Mouse (Mus musculus): ENCODE data around the gene Cyp26a1.

Gene Cyp26a1

DNA sequence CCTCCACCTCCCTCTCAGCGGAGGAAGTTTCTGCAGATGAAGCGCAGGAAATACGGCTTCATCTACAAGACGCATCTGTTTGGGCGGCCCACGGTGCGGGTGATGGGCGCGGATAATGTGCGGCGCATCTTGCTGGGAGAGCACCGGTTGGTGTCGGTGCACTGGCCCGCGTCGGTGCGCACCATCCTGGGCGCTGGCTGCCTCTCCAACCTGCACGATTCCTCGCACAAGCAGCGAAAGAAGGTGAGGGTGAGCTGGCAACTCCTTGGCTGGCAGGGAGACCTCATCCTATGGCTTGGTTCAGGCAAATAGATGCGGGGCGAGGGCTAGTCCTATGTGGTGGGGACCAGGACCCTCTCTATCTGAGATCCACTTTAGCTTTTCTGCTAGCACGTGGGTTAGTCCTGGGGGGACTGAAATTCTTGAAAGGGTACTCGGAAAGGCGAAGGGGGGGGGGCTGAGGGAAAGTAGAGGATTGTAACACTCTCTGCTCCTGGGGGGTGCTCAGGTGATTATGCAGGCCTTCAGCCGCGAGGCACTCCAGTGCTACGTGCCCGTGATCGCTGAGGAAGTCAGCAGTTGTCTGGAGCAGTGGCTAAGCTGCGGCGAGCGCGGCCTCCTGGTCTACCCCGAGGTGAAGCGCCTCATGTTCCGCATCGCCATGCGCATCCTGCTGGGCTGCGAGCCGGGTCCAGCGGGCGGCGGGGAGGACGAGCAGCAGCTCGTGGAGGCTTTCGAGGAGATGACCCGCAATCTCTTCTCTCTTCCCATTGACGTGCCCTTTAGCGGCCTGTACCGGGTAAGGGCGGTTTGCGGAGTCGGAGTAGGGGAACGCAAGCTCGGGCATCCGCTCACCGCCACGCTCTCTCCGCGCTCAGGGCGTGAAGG, 919 bp downstream of the Cyp26a1 start:
- DNase-seq (ENCODE audit: low read depth): no peak

DNA sequence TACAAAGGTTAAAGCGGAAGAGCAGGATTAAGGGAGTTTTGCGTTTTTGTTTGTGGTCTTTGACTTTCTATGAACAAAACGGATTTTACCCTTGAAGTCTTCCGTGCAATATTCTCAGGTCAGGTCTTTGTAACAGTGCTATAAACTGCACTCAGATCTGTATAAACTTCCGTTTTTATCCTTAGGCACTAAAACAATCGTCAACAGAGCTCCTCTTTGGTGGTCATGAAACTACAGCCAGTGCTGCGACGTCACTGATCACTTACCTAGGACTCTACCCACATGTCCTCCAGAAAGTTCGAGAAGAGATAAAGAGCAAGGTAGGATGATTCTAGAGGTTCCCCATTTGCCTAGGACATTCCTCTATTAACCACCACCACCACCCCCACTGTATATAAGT, 2.1 kb downstream of the Cyp26a1 start:
- DNase-seq (ENCODE audit: low read depth): no peak

DNA sequence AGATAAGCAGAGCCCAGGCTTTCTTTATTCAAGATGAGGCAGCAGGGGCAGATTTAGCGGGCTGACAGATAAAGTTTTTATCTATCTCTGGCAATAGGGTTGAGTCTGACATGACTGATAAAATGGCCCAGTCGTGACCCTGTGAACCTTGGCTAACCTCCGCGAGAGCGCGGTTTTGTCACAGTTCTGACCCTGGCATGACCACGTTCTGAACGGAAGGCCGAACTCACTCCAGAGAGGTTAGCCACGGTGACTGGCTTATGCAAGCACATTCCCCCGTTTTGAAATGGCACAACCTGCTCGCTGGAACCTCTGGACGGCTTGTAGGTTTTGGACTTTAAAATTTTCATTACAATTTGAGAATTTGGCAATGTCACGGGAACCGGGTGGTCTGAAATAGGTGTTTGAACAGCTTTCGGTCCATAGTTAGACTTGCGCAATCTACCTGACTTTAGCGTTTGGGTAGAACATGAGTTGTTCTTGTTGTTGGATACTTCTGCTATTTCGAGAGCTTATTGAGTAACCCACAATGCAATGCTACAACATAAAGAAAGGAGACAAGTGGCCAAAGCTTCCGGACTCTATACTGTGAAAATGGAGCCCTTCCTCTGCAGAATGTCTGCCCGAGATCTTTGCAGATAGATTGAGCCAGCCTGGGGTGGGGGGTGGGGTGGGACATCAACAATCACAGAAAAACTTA, 4.9 kb downstream of the Cyp26a1 start:
- DNase-seq (ENCODE audit: low read depth): peak; percentile 94

GRCm38 (mm10) chr19:37703902-37704509, 6.4 kb downstream of the Cyp26a1 start:
- DNase-seq (ENCODE audit: low read depth): peak; percentile 70

DNA sequence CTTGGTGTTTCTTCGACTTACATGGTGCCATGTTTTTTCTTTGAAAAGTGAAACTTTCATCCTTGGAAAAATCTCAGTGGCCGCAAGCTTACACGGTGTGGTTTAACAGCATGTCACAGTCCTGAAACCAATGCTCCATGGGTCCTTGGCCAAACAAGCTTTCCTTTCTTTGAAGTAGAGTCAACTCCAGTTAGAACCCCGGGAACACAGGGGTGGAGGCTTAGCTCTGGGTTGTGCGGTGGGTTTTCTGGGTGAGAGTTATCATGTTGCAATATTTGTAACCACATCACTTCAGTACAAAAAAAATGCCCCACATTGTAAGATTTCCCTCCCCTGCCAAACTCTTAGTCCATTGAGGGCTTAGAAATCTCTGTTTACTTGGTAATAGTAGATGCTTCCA, 8.1 kb downstream of the Cyp26a1 start:
- DNase-seq (ENCODE audit: low read depth): peak; percentile 15

- no peak for DNase-seq (ENCODE audit: low read depth)
These were observed 17.1 kb downstream of the Cyp26a1 start for GRCm38 (mm10) chr19:37714681-37715080.

- DNase-seq (ENCODE audit: low read depth): peak; percentile 54
These were observed 18.4 kb downstream of the Cyp26a1 start for GRCm38 (mm10) chr19:37715980-37716379.

DNA sequence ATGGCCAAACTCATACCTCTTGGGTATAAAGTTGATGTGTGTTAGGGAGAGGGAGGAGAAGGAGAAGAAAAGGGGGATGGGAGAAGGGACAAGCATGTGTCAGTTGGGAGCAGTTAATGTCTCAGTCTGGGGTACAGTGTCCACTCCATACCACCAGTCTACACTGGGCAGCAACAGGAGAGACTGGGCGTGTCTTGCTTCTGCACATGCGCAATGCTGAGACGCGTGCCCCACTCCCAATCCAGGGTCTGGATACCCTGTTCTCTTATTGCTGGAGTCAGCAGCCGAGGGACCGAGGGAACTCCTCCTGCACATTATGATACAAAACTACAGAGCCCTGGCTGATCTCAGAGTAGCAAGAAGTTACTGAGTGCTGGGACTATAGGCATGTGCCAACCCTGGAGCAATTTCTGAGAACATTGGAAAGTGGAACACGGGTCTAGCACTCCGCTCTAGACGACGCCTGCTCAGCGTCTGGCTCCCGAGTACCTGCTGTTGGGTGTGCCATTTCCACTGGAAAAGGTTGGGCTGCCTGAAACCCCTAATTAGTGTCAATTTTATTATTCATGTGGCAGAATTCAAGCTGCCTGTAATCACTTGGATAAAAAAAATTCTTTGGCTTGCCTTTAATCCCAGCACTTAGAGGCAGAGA, 19.1 kb downstream of the Cyp26a1 start:
- DNase-seq (ENCODE audit: low read depth): no peak

DNA sequence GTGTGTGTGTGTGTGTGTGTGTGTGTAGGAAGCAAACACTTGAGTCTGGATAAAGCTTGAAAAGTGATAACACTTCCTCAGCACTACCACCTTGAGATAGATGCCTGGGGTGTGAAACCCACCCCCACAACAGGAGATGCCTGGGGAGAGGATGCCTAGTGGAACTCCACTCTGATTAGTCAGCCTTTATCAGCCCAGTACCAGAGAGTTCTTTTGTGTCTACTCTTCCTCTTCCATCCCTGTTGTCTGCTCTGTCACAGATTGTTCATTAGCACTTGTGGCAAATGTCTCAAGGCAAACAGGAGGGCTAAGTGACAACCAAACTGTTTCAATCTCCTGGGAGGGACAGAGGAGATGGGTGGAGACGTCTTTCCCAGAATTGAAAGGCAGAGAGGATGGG, 21.6 kb downstream of the Cyp26a1 start:
- DNase-seq (ENCODE audit: low read depth): no peak

GRCm38 (mm10) chr19:37724591-37724990, 27.0 kb downstream of the Cyp26a1 start:
- no peak for DNase-seq (ENCODE audit: low read depth)

GRCm38 (mm10) chr19:37726585-37726984, 29.0 kb downstream of the Cyp26a1 start:
- no peak for DNase-seq (ENCODE audit: low read depth)

DNA sequence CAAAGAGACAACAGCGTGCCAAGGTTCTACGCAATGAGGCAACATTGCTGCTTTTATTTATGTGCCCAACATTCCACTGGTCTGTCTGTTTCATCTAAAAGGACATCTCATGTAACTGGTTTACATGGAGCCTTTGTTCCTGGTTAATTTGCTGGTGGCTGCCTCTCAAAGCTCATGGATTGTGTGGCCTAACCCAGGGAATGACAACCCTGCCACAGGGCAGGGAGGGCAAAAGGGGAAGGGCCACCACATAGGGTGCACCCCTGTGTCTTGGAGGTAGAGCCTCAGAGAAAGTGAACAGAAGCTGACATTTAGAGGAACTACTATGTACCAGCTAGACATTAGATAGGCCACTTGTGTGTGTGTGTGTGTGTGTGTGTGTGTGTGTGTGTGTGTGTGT, 29.8 kb downstream of the Cyp26a1 start:
- DNase-seq (ENCODE audit: low read depth): no peak

DNA sequence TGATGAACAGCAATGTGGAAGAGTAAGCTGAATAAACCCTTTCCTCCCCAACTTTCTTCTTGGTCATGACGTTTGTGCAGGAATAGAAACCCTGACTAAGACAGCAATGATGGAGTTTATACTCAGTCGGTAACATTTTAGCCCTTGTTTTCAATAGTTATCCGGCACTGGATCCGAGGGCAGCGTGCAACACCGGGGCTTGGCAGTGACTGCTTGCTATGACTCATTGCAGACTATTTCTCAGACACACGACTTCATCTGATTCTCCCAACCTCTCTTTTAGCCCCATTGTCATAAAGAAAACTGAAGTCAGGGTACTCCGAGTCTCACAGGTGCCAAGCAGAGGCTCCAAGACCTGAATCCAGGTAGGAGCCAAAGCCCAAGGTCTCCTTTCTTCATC, 37.8 kb downstream of the Cyp26a1 start:
- no peak for DNase-seq (ENCODE audit: low read depth)

GRCm38 (mm10) chr19:37738575-37738974, 41.0 kb downstream of the Cyp26a1 start:
- DNase-seq (ENCODE audit: low read depth): no peak

GRCm38 (mm10) chr19:37740043-37740442, 42.4 kb downstream of the Cyp26a1 start:
- peak; percentile 44 for DNase-seq (ENCODE audit: low read depth)
